Mouse (Mus musculus): Measurements from ENCODE around the gene Tesc. TPM values are rescaled to one million over a fixed set of nuclear protein-coding genes. Genes with fewer than 3 reads are reported as not detected.

Gene Tesc
- total RNA-seq, 2 experiments from 2014 or later = 80.0 to 100 TPM

GRCm38 (mm10) chr5:118095849-118096248, 68.3 kb downstream of the Tesc start:
- DNase-seq (ENCODE audit: extremely low spot score in 1 of 2, low spot score in 1 of 2) = no peak

DNA sequence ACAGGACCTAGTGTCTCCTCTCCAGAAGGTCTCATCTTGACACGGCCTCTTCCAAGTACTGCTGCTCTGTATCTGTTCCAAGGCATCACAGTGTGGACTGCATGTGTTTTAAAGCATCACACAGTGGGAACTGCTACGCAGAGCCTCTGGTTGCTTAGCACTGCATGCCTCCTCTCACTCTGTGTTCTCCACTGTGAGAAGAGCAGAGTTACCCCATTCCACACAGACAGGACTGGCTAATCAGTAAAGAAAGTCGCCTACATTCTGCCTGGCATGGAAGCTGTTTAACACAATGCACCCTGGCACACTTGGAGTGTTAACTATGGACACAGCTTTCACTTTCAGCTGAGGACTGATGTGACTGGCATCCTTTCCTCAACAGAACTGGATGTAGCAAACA, 68.8 kb downstream of the Tesc start:
- DNase-seq (ENCODE audit: extremely low spot score in 1 of 2, low spot score in 1 of 2) = no peak

- DNase-seq (ENCODE audit: extremely low spot score in 1 of 2, low spot score in 1 of 2) = no peak
These were observed 71.7 kb downstream of the Tesc start for GRCm38 (mm10) chr5:118099069-118099869.

DNA sequence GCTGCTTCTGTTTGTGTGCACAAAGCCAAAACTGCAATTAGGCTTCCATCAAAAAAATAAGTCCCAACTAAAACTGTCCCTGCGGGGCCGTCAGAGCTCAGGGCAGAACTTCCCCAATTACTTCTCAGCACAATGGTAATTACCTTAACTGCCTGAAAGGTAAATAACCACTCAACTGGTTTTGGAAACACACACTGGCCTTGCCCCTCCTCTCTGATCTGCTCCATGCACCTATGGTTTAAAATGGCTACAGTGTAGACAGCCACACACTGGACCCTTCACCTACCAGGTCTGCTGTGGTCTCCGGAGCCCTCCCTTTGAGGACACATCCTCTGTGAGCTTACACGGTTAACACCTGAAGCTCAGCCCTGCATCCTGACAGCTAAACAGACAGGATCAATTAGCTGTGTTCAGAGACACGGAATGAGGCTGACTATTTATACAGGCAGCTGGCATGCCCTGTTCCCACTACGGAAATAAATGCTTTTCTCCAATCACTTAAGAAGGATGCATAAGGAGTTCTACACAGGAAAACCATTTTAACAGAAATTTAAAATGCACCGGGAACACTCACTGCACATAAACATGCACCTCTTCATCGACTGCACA, 72.4 kb downstream of the Tesc start:
- no peak for DNase-seq (ENCODE audit: extremely low spot score in 1 of 2, low spot score in 1 of 2)

- DNase-seq (ENCODE audit: extremely low spot score in 1 of 2, low spot score in 1 of 2) = no peak
These were observed 78.0 kb downstream of the Tesc start for GRCm38 (mm10) chr5:118105536-118105935.

DNA sequence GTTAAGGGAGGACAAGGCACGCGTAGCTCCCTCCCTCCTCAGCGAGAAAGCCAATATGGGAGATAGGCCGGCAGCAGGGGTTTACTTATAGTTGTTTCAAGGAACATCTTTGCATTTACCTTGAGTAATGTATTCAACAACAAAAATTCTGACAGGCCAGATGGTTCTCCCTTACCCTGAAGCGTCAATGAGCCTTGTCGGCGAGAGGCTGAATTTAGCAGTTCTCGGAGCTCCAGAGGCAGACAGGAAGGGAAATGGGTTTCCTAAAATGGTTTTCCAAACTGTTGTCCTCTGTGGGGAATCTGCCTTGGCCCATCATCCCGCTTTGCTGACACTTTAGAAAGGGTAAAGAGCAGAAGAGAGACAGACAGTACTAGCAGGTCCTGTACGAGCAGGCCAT, 79.1 kb downstream of the Tesc start:
- no peak for DNase-seq (ENCODE audit: extremely low spot score in 1 of 2, low spot score in 1 of 2)

DNA sequence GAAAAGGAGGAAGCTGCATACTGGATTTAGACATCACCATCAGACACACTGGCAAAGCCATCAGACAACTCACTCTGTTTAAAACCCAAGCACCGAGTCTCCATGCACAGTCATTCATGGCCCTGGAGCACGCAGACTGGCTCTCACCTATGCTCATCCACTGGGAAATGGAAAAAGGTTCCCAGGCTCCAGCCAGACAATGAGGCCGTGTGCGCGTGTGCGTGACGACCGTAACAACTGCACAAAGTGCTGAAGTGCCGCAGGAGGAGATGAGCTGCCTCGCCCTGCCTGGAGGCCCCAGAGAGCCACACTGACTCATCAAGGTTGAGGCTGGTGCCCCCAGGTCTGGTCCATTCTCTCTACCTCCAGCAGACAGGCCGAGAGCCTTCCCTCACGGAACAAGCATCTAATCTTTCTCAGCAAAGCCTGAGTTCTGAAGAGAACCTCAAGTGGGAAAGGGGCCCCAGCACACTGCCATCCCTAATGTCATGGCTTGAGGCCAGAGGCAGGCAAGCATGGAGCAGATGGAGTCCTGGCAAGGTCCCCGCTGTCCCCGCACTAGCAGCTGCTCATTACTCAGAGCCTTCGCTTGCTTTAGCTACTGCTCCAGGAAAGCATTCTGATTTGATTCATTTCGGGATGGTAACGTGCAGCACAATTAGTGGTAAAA, 80.7 kb downstream of the Tesc start:
- DNase-seq (ENCODE audit: extremely low spot score in 1 of 2, low spot score in 1 of 2) = peak; percentile 54 to 55

GRCm38 (mm10) chr5:118108794-118109440, 81.4 kb downstream of the Tesc start:
- no peak for DNase-seq (ENCODE audit: extremely low spot score in 1 of 2, low spot score in 1 of 2)

Other genes with a start within 250 kb of the Tesc start
- gene Nos1, start 246.7 kb upstream of the Tesc start, total RNA-seq (2021) = 10 to 100 TPM; 46.2 to 62.5 TPM
- gene Fbxo21, start 51.0 kb upstream of the Tesc start, total RNA-seq (2021) = 100 to 1,000 TPM; 128 to 150 TPM
- gene Fbxw8, start 127.7 kb downstream of the Tesc start, total RNA-seq (2021) = 10 to 100 TPM; 35.7 to 39.3 TPM
- gene Hrk, start 136.9 kb downstream of the Tesc start, total RNA-seq (2021) = 10 to 100 TPM; 32.8 to 36.2 TPM
- 10 to 100 TPM; 69.4 to 69.8 TPM for gene Rnft2, start 217.4 kb downstream of the Tesc start, total RNA-seq (2021)
- 10 to 100 TPM; 12.6 to 15.4 TPM for gene 2410131K14Rik, start 217.5 kb downstream of the Tesc start, total RNA-seq (2021)

All from layer of hippocampus, postnatal 25 days (tissue).